Mouse (Mus musculus) cerebellum, postnatal 10 days (tissue): ENCODE measurements around the gene Cotl1.

Experiments used
- DNase-seq, 2 experiments: peaks; one replicate each; pipeline ENCODE4 v3.0.0; 2021; ENCODE audit warnings: mixed read lengths in 2 of 2

The Cotl1 gene

DNA sequence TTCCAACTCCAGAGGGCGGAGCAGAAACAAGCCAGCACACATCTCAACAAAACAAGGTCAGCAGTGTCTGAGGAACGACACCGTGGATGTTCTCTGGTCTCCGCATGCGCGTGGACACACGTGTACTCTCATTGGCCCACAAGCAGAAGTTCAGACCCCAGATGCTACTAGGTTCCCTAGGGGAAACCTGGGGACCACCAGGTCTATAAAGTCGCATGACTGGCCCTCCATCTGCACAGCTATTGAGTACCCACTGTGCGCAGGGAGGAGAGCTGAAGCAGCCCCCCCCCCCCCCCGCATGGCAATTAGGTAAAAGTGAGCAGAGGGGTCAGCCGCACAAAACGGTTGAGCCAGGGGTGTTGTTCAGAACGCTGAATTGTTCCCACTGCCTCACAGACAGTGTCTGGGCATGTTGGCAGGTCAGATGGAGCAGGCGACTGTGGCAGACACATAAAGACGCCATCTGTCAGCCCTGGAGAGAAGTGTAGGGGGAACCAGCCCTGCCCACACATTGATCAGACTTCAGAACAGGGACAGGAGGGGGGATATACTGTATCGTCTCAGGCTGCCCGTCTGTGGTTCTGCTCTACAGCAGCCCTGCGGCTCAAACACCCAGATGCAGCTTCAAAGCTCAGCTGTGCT lies 54.5 kb downstream of the Cotl1 start:
- DNase-seq: peak; percentile 73 to 80

DNA sequence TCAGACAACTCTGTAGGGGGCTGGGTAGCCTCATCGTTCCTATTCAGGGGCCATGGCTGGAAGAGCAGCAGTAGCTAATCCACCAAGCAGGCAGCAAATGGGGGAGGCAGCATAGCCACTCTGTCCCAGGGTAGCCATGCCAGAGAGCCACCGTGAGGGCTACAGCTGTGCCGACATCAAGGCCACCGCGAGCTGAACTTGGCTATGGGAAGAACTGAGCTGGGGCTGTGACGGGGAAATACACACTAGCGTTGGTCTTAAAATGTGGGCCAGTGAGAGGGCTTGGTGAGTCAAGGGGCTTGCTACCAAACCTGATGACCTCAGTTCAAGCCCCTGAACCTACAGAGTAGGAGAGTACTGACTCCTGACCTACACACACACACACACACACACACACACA lies 55.7 kb downstream of the Cotl1 start:
- no peak for DNase-seq

DNA sequence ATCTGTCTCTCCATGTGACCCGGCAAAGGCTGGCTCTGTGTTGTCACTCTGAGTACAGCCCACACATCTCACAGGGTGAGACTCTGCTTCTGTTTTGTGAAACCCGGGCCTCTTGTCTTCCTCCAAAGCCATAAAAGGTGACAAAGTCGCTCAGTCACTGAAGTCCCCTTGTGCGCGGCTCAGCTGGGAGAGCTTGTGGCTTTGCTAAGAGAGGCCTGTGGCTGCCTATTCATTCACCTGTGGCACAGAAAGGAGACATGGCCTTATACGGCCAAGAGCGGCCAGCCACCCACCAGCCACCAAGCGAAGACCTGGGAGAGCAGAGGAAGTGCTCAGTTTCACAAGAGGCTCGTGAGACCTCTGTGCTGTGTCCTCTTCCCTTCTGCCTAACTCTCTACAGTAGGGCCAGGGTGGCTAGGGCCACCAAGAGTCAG lies 56.2 kb downstream of the Cotl1 start:
- DNase-seq: no peak

DNA sequence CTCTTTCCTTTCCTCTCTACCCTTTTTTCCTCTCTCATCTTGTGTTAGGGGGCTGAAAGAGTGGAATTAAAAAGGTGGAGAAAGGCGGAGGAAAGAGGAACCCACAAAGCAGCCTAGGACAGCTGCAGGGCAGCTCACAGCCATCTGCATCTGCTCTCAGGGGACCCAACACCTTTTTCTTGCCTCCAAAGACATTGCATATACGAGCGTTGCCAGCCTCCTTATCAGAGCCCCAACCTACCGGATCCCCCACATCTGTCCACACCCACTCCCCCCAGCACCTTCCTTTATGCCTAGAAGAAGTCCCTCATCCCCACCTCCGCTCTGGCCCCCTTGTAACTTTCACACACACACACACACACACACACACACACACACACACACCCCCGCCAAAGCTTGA lies 56.8 kb downstream of the Cotl1 start:
- DNase-seq: no peak

DNA sequence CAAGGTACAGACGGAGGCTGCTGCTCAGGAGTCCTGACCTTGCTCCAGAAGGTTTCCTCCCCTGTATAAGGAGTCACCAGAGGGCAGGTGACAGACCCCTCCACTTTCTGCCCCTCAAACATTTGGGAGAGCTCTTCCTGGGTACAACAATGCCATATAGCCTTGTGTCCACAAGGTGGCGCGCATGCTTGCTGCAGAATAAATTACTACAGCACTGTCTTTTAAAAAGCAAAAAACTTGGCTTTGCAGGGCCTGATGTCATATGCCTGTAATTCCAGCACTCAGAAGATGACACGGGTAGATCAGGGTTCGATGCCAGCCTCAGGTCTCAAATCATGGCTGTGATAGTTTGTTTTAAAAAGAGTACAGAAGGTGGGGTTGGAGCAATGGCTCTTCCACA lies 57.6 kb downstream of the Cotl1 start:
- peak; percentile 91 to 92 for DNase-seq

DNA sequence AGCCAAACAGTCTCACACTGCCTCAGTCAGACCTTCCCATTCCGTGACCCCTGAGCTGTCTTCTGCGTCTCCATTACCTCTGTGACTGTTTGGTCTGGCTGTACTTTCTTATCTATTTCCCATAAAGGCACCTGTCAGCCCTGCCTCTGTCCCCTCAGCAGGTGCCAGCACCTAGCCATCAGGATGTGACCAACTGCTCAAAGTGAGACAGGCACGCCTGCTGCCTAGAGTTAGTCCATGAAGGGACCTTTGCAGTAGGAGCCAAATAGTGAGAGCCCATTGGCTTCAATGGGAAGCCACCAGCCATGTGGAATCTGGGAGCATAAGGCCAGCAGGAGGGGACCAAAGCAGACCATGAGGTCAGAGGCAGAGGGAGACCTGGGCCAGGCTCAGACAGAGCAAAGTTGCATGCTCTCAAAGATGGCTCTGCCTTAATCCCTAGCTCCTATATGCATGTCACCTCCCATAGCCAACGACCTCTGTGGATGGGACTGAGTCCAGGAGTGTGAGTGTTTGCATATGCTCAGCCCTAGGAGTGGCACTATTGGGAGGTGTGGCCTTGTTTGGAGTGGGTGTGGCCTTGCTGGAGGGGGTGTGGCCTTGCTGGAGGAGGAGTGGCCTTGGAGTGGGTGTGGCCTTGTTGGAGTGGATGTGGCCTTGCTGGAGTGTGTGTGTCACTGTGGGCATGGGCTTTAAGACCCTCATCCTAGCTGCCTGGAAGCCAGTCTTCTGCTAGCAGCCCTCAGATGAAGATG lies 59.1 kb downstream of the Cotl1 start:
- no peak for DNase-seq

DNA sequence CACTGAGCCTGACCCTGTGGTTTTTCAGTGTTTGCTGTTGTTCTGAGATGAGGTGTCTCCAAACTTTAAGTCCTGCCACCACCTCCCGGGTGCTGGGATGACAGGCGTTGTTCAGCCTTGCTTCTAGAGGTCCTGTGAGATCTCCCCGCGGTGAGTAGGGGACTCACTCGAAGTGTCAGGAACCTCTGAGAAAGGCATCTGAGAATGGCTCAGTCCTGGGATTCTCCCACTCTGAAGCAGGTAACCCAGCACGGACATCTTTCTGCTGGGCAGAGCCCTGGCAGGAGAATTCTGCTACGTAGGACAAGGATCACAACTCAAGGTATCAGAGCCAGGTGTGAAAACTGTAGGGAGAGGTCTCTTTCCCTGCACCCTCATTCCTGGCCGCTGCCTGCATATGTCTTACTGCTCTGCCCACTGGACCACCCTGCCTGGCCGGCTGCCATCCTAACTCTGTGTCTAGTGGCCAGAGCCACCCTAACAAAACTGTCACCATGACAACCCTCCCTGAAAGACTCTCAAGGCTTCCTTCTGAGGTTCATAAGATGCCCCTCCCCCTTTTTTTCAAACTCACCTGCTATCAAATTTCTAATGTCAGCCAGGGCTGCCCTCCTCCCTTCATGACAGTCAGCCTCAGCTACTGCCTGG lies 59.8 kb downstream of the Cotl1 start:
- DNase-seq: peak; percentile 40 to 46

DNA sequence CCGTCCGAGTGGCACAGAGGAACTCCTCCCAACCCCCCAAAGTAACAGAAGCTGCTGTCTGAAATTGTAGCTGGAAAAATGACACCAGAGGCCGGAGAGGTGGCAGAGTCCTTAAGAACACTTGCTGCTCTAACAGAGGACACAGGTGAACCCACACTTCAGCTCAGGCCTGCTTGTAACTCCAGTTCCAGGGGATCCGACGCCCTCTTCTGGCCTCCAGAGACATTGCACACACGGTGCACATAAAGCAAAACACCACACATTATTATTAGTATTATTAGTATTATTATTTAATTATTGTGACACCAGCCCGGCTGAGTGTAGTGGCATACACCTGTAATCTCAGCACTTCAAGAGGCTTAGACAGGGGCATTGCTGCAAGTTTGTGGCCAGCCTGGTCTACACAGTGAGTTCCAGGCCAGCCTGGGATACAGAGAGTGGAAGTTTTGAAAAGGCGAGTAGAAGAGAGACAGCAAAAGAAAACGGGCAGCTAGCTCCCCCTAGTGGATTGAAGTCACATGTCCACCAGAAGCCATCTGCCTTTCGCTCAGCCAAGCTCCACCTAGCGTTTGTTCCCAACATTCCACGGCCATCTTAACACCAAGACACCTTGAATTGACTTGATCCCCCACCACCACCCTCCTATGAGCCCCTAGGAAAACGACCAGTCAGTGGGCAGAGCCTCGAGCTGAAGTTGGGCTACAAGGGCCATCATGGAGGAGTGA lies 61.2 kb downstream of the Cotl1 start:
- peak; percentile 92 to 95 for DNase-seq

DNA sequence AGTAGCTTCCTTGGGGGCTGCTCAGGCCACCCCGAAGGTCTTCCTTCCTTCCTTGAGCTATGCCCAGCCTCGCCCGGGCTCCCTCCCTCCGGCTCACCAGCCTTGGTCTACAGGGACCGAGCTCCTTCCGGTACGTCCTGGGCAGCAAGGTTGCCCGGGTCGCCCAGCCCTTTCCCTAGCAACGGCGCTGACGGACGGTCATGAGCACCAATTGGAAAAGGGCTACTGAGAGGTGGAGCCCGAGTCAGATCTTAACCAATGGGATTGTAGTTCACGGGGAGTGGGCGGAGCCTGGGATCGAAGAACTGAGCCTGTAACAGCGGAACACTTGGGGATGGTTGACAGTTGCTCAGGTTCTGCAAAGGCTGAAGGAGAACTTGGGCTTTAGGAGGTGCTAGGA lies 62.1 kb downstream of the Cotl1 start, which contains the start of gene Tldc1:
Tldc1 (minus strand) TSS at position 154 of the 400 bp plus-strand sequence.
- DNase-seq: peak; percentile 100

DNA sequence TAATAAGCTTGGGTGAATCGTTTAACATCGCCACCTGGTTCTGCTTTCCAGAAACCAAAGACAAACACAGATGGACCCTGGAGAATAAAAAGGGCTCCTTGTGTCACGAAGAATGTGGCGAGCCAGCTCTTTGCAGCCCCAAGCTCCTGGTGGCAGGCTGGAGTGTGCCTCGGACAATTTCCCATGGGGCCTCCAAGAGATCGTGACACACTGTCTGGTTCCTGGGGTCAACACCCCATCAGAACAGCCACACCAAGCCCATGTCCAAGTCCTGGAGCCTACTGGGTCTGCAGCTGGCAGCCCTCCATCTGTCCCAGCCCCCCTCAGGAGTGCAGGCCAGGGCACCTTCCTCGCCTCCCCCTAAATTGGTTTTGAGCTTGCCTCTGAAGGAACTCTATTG lies 62.6 kb downstream of the Cotl1 start:
- peak; percentile 60 to 73 for DNase-seq

DNA sequence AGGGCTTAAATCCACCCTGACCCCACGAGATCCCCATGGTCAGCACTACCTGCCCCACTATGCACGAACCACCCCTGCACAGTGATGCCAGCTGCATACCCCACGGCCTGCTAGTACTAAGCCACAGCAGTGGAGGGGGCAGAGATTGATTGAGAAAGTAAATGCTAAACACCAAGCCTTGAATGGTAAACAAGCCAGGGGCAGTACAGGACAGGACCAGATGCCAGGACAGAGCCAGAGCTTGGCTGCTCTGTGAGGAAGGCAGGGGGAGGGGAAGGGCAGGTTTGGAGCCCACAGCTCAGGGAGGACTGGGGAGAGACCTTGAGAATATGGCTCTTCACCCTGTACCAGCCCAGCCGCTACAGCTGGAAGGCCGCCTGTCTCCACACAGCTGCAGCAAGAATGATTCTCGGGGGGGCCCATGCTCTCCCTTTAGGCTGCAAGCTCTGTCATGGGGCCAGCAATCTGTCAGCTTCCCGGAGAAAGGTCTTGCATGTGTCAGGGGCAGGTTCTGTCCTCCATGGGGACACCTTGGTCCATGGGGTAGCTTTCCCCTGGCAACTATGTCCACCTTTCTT lies 63.6 kb downstream of the Cotl1 start:
- no peak for DNase-seq

DNA sequence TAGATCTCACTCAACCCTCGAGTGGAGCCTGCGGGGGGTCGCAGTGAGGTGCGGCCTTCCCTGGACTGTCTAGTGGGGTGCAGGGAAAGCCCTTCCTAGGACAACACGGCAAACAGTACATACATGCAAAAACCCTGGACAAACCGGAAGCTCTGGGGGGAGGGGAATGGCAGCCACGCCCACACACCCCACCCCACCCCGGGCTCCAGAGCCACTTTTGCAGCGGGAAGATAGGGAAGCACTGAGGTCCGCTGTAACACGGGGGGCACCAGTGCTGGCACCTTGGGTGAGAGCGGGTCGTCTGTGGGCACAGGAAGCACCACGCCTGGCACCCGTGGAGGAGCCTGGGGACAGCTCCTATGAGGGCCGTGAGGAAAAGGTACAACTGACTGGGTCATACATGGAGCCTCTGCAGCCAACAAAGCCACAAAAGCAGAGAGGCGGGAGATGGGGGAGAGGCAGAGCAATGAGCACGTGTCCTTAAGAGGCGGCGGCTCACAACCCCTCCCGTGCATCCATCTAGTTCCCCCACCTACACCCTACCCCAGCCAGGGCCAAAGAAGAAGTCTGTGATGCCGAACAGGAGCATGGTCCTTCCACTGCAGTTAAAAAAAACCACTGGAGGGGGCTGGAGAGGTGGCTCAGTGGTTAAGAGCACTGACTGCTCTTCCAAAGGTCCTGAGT lies 74.4 kb downstream of the Cotl1 start:
- no peak for DNase-seq

DNA sequence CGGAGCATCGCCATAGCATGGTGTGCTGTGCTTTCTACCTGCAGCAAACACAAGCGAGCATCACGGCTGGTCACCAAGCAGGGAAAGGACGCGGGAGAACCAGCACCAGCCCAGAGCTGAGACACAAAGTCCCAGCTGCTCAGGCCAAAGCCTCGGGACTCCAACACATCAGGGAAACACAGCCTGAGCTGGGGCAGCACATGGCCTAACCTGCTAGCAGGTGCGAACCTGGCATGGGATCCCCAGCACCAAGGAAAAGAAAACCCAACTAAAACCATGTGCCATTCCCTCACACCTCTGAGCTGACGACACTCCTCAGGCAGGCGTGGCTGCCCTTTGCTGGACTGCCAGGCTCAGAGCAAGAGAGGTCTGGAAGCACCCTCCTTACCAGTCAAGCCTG lies 75.0 kb downstream of the Cotl1 start:
- no peak for DNase-seq

DNA sequence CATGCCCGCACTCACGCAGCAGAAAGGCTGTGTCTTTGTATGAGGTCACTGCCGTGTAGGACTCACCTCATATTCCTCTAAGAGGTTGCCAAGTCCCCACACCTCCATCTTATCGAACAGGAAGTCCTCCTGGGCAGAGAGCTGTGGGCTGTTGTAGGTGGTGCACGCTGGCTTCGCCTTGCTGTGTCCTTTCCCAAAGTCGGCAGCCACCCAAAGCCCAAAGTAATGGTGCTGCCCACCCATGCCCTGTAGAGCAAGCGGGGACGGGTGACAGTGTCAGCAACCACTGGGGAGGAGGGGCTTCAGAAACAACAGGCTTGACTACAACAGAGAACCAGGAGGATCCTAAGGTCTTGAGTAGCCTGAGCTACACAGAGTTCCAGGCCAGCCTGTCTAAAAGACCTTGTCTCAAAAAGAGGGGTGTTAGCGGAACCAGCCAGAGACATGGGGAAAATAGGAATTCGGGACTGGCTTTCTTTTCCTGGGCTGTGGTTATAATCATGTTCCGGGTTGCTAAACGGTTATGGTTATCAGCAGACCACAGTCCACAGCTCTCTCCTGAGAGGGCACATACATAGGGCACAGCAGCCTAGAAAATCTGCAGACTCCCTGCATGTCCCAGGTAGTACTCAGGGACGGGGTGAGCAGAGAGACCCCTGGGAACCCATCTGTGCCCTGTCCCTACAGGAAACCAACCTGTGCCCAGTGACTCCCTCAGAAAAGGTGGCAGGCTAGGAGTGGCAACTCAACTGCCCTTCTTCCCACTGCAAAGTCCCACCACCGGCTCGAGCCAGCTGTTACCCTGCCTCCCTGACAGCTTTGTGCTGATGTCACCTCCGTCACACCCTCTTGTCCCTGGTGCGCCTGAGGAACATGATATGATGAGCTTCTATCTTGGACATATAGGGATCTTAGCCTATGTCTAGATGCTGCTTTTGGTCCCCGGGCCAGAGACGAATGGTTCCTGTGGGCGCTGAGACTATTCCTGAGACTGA lies 77.8 kb downstream of the Cotl1 start:
- no peak for DNase-seq

DNA sequence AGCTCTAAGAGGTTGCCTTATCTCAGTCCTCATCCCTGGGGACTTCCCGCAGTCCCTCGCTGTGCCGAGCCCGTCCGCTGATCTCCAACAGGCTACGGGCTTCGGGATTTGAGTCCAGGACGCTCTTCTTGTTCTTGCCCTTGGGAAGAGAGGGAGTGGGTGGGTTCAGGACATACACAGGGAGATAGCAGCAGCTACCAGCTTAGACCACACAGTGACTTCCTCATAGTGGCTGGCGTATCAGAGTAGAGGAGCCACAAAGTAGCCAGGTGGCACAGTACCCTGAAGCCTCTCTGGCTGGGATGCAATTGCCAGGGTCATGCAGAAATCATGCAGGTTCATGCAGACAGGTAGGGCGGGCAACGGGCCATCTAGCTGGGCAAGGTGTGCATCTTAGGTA lies 78.7 kb downstream of the Cotl1 start:
- DNase-seq: no peak
